Mouse (Mus musculus) liver, adult 2 months (tissue): ENCODE measurements around the gene Hnf1a.

Experiments
- CTCF ChIP-seq: fragments of 200-500 bp; IDR thresholded peaks from 2 replicates; pipeline ENCODE4 v1.5.1; 2011; ENCODE audit warnings: low read depth, low read length, control low read depth
- POLR2A ChIP-seq: fragments of 200-500 bp; IDR thresholded peaks from 2 replicates; pipeline ENCODE4 v1.6.1; 2011; ENCODE audit warnings: low read length, control low read depth; ENCODE audit not compliant: insufficient read depth; ENCODE audit errors: extremely low read depth

DNA sequence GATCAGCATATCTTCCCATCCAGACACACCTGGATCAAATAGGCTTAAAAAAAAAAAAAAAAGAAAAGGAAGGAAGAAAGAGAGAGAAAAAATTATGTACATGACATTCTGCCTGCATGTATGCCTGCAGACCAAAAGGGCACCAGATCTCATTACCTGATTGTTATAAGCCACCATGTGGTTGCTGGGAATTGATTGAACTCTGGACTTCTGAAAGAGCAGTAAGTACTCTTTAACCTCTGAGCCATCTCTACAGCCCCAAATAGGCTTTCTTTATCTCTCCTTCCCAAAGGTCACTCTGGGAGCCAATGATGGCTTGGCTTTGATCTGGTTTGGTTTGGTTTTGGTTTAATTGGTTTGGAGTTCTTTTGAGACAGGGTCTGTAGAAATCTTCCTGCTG is 14.2 kb upstream of the Hnf1a start:
- TF ChIP-seq POLR2A (no peak), CTCF (no peak)
